Mouse (Mus musculus) heart, postnatal 25 days (tissue): ENCODE results near the gene Osmr. TPM values are rescaled to one million over a fixed set of nuclear protein-coding genes. Genes with fewer than 3 reads are reported as not detected.
A peak's percentile ranks its signal among the peaks of the same experiment; 100 is the strongest.

ENCODE experiments used
- DNase-seq: peaks from one replicate; pipeline ENCODE4 v3.0.0; 2022; ENCODE audit warnings: low spot score
- intact Hi-C: fragments of 180-260 bp; cut with DNase I; formaldehyde crosslinking; loops from one replicate; pipeline ENCODE4 v1.15.1; 2025
- total RNA-seq, 2 experiments: library from RNA; stranded (reverse); gene quantifications; 2 replicates each; pipeline ENCODE4 v1.2.3; 2021

The Osmr gene
- total RNA-seq = 10 to 100 TPM in 1 of 2 experiments, 1 to 10 TPM in 1; 9.0 to 11.3 TPM

DNA sequence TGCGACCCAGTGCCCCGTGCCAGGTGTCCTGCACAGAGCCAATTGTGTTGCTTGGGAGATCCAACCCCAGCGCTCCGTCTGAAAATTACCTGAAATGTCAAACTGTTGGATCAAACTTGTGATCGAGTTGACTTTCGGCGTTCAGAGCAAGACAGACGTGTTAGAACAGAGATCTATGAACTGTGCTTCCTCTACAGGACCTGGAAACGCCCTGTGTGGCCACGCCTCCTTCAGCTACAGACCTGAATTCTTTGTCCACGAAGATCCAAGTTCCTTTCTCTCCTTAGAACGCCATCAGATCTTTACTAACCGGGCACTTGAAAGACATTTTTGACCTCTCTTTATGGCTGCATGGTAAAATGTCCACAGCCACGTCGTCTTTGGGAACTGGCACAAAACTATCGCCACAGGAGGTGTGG lies at the start of gene Osmr:
Gene Osmr, minus strand, starts transcription at position 369 of the 419 bp plus-strand sequence.
- no peak for DNase-seq
- intact Hi-C loops = loop anchor here (5.0 kb wide), 1 partner anchor 167 kb away; the partner anchor contains the start of gene Rictor

DNA sequence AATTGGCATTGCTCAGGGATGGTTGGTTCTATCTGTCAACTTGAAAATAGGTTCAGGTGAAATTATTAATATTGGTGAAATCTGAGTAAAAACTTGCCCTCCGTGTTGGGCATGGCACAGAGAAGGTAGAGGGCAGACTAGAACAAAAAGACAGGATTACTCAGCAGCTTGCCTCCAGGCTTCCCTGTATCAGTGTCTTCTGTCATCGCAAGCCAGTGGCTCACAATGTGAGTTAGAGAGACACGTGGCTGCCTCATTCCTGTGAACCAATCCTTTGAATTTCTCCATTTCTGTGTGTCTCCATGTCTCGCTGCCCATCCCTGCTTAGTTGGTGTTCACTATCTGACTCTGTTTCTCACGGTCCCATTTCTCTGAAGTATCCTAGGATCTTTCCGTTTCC lies 44.6 kb upstream of the Osmr start:
- intact Hi-C loops = loop anchor here (5.0 kb wide), 1 partner anchor 88 kb away; no protein-coding TSS in a partner anchor

DNA sequence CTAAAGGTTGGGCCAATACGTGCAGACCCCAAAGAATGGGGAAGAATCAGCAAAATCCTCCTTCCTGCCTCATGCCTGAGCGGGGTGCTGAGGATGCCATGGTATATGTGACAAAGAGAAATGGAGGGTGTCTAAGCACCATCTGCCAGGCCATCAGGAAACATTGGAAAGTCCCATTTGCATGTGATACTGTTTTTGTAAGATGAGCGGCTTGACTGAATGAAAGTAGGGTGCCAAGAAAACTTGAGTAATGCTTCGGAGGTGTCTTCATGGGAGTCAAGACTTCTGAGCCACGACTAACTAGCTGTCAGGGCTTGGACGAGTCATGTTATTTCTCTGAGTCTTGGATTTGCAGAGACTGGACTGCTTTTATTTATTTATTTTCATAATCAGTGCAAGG lies 39.4 kb upstream of the Osmr start:
- intact Hi-C loops = no loop called here
- no peak for DNase-seq

More for the DNA sequence above, 44.6 kb upstream of the Osmr start:
- no peak for DNase-seq

DNA sequence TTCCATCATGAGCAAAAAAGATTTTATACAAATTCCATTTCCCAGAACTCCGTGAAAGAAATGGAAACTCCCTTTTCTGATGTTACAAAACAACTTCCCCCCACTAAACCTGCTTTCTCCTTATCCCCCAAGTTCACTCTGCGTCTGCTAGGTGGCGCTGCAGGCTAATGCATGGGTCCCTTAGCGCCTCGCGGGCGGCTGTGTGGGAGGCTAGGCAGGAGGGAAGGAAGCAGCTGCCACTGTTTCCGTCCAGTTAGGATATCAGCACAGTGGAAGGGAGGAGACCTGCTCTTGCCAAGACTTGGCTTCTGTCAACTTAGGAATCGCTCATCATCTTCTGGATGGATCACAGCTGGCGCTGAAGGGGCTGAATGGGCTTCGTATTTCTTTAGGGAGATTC lies 34.9 kb upstream of the Osmr start:
- peak; percentile 83 for DNase-seq
- intact Hi-C loops = loop anchor here (1.0 to 2.0 kb wide), 3 partner anchors 221 to 534 kb away; no protein-coding TSS in a partner anchor

DNA sequence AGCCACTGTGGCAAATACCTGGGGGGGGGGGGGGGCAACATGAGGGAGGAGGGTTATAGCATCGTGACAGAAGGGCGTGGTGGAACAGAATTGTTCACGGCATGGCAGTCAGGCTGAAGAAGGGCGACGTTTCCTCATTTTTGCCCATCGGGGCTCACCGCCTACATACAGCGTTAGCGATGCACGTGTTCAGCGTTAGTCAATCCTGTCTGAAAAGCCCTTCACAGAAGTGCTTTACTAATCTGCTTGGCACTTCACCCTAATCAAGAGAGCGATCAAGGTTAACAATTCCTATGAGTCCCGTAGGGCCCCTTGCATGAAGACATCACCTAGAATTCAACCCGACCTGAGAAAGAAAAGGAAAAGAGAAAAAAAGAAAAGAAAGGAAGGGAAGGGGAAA lies 34.3 kb upstream of the Osmr start:
- DNase-seq = no peak
- intact Hi-C loops = loop anchor here (1.0 to 2.0 kb wide), 3 partner anchors 222 to 534 kb away; no protein-coding TSS in a partner anchor

DNA sequence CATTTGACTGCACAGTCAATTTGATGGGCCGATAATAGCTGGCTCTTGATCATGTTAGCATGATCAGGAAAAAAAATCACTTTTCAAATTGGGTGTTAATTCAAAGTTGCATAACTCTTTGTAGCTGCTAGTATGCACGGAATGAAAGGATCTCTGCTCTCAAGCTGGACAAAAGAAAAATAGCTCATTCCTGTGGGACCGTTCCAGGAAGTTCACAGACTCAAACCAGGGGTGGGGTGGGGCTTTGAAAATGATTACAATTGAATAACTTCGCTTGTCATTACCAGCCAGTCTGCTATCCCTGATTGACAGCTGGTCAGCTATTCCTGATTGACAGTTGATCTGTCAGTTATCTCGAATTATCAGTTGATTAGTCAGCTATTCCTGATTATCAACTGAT lies 33.8 kb upstream of the Osmr start:
- intact Hi-C loops = loop anchor here (2.0 kb wide), 1 partner anchor 222 kb away; no protein-coding TSS in a partner anchor
- no peak for DNase-seq

DNA sequence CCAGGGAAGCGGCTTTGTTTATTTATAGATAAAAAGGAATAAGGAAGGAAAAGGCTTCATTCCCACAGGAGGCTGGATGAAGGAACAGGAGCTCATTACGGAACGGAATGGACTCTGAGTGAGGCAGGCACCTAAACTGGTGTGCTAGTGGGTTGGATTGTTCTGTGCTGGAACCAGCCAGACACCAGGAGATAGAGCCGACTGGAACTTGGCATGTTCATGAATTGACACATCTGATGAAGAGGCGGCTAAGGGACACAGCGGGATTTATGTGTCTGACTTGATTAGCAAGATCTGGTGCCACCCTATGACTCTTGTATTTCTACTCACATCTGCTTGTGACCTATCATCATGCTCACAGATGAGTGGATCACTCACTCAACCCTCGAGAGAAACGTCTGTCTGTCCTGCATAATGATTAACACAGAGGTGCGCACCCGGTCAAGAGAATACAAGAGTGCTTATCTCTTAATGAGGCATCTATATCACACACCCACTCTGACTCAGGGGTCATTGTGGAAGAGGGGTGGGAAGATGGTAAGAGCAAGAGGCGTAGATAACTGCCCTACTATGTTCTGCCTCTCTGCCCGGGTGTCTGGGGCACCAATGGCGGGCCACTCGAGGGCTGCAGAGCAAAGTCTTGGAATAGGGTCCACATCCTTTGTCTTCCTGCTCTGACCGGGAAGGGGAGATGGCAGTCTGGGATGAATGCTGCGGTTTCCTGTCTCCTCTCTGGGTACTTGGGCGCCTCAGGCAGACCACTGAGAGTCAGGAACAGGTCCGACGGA lies 31.7 kb upstream of the Osmr start:
- DNase-seq = no peak
- intact Hi-C loops = no loop called here

DNA sequence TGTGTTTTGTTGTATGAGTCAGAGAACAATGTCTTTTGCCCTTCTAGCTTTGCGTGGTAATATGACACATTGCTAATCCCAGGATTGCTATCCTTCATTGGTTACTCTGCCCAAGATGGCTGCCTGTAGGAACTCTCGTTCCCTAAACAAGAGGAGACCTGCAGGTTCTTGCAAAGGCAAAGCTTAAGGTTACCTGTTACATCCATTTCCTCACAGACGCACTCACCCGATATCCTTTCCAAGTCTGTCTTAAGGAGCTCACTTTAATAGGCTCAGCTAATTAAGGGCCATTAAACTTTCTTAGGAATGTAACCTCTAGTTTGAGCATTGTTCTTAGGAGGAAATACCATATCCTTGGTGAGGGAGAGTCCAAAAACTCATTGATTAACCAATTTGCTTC lies 31.0 kb upstream of the Osmr start:
- intact Hi-C loops = no loop called here
- DNase-seq = no peak

DNA sequence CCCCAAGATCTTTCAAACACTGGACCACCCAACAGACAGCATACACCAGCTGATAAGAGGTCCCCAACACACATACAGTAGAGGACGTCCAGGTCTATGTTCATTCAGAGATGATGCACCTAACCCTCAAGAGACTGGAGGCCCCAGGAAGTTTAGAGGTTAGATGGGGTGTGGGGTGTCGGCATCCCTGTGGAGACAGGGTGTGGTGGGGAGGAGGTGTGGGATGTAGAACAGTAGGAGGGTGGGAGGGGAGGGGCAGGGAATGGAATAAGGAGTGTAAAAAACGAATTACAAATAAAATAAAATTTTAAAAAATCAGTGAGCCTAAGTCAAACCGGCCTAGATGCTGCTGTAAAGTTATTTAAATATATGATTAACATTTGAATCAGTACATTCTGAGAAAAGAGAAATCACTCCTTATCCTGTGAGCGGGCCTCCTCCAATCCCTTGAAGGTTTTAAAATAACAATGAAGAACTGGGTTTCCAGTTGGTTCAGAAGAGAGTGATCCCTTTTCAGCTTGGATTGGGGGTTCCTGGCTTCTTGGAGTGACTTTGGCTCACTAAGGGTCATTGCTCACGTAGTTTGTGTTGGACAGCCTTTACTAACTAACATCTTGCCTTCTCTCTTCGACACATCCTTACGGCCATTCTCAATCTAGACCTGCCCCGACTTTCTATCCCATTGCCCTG lies 28.7 kb upstream of the Osmr start:
- DNase-seq = no peak
- intact Hi-C loops = no loop called here

DNA sequence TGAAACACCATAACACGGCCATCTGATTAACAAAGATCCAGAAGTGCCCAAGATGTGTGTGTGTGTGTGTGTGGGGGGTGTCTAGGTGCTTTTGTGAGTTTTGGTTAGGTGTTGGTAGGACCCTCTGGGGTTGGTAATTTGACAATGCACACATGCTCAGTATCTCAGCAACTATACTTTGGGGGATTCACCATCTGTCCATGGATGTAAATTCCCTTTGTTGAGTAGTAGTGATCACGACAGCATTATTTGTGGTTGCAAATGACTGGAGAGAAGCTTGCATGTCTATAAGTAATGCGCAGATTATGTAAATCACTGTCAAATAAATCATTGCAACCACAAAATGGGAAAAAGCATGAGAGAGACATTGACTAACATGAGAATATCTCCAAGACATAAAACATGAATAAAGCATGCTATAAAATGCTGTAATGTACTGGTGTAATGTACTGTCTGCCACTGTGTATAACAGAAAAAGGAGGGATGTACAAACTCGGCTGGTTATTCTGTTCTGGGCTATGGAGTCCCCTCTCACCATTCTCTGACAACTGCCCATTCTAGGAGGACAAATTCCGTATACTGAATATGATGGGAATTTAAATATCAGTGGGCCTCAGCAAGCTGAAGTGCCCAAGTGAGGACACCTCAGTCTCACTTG lies 27.3 kb upstream of the Osmr start:
- intact Hi-C loops = no loop called here
- no peak for DNase-seq

DNA sequence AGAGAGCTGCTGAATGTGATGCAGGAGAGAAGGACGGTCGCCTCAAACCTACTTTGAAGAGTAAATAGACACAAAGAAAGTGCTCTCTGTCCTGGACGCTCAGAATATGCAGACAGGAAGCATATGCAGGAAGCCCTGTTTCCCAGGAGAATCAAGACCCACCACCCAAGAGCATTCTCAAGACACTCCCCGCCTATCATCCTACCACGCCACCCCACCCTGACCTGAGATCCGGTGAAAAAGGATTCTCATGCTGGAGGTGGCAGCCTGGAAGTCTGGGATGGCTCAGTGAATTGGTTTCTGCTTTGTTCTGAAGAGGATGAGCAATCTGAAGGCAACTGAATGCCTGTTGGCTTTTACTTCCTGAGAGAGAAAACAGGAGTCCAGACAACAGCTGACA lies 26.5 kb upstream of the Osmr start:
- DNase-seq = no peak
- intact Hi-C loops = no loop called here

DNA sequence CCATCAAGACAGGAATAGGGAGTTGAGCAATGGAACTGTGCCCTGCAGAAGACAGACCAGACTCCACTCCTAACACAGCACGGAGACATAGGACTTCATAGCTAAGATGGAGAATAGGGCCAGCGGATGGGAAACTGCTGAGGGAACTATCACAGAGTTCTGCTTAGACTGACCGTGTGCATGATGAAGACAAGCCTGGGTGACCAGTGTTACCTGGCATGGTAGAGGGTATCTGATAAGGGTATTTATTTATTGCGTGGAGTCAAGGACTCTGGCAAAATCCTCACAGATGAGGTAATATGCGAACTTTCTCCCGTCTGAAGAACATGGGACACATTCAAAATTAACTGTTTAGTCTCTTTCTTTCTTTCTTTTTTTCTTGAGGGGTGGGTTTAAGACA lies 9.5 kb upstream of the Osmr start:
- no peak for DNase-seq

DNA sequence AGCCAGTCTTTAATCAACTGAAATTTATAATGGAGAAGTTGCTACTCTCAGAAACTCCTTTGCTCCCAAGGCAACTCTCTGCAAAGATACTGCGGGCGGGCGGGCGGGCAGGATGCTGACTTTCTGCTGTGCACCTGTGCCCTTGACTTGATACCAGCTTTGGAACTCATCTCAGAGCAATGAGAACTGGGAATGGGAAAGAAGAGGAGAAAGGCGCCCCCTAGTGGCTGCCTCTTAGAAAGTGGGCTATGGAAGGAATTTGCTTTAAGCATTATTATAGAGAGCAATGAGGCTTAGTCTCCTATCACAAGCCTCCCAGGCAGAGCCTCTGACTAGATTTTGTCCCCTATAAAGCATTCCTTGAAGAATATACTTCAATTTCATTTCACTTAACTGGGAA lies 9.0 kb upstream of the Osmr start:
- intact Hi-C loops = loop anchor here (1.0 to 10.0 kb wide), 3 partner anchors 44 to 342 kb away; no protein-coding TSS in a partner anchor
- DNase-seq = no peak

More for the DNA sequence above, 9.5 kb upstream of the Osmr start:
- intact Hi-C loops = loop anchor here (1.0 to 10.0 kb wide), 2 partner anchors 259 to 342 kb away; no protein-coding TSS in a partner anchor

DNA sequence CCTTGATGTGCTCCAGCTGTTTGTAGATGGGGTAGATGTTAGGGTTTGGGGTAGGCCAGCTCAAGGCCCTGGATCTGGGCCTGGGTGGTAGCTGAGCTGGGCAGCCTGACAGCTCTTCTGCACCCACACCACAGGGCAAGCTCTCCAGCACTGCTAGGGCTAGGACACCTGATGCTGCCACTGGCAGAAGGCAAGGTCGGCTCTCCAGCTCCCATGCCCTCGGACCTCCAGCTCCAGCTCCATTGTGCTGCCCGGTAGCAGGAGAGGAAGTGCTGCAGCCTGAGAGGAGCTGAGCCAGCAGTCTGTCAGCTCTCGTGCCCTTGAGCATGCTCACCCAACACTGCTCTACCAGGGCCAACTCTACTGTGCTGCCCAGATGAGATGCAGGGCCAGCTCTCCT lies 8.3 kb upstream of the Osmr start:
- intact Hi-C loops = loop anchor here (1.0 to 10.0 kb wide), 2 partner anchors 43 to 258 kb away; no protein-coding TSS in a partner anchor
- no peak for DNase-seq

DNA sequence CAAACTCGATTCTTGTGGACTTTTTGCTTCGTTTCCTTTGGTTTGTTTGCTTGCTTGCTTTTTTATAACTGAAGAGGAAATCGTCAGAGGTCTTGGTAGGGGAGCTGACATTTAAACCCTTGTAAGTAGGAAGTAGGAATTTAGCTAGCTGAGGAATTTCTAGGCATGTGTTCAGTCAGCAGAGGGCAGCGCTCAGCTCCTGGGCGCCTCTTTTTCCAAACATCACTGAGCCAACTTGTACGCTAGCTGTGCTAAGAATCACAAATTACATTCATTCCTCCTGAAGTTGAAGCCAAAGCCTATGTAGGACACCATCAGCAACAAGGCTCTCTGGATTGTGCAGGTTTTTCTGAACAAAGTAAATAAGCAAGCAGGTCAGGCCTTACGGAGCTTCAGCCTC lies 7.4 kb upstream of the Osmr start:
- no peak for DNase-seq
- intact Hi-C loops = loop anchor here (10.0 kb wide), 1 partner anchor 257 kb away; no protein-coding TSS in a partner anchor

DNA sequence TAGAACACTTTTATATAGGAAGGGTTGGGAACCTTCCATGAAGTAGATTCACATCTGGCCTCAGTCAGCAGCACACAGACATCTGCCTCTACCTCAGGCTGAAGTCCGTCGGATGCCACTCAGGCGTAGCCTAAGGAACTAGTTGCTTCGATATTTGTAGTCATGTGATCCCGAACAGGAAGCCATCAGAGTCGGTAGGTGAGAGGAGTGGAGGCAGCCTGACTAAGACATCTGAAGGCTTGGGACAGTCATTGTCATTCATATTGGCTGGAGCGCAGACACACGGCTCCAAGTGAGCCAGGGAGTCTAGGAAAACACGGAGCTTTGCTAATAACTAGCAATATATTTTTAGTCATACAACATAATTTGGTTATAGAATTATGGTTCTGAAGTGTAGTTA lies 6.4 kb upstream of the Osmr start:
- intact Hi-C loops = loop anchor here (10.0 kb wide), 1 partner anchor 256 kb away; no protein-coding TSS in a partner anchor
- no peak for DNase-seq

DNA sequence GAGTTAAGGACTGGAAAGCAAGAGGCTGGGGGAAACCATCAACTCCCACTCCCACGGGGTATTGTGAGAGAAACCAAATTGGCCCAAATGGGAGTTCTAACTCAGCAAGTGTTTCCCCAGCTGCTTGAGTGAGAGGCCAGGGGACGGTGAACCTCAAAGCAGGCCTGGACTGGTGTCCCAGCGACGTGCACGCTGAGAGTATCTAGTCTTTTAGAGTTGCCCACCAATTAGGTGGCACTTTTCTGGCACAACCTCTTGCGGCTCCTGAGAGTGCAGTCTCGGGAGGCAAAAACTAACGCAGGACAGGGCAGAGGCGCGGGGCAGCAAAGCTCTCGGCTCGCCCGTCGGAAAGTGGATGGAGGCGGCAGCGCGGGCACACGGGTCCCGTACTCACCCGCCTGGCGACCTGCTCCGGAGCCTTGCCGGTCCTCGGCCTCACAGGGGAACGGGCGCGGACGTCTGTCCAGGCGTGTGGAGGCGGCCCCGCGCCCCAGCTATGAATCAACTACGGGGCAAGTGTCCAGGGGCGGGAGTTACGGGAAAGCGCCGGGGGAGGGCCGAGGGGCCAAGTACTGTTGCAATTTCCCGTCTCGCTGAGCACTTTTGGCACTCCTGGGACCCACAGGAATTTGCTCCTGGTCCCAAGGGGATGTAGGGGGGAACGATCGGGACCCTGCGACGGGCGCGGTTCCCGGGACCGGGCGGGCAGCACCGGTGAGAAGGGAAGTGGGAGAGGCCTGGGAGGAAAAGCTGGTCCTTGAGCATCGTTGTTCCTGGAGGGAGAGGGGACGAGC lies 765 bp downstream of the Osmr start:
- intact Hi-C loops = no loop called here

DNA sequence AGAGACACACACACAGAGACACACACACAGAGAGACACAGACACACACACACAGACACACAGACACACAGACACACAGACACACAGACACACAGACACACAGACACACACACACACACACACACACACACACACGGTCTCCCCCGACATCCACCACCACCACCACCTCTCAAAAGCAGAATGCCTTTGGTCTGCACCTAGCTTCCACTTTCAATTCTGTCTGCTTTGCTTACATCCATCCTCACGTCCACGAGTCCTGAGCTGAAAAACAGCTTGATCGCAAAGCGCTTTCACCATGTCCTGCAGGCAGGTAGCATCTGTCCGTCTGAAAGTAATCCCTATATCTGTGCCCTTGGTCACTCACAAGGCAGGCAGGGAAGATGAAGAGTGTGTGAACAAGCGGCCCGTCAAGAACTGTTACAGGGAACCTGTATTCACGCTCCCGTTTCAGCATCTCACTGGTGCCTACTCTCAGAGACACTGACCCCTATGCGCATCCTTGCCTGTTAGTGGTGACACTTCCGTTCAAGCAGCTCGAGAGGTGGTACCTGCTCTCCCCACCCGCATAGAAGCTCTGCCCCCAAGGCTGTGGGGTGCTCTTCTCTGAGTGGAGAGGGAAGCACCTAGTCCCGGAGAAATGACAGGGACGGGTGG lies 1.5 kb downstream of the Osmr start:
- no peak for DNase-seq
- intact Hi-C loops = no loop called here

More for the DNA sequence above, 765 bp downstream of the Osmr start:
- DNase-seq = peak; percentile 81
